Mouse (Mus musculus) kidney, postnatal 0 days (tissue): ENCODE measurements around the gene Muc13. TPM values are rescaled to one million over a fixed set of nuclear protein-coding genes. Genes with fewer than 3 reads are reported as not detected.

Experiments used
- ATAC-seq: fragments of 200-750 bp; cut with Nextera tagmentation; replicated peaks from 2 replicates; pipeline ENCODE4 v1.8.0; 2017; ENCODE audit warnings: low read depth, moderate number of reproducible peaks, moderate TSS enrichment, moderate library complexity; ENCODE audit not compliant: low FRiP score
- DNase-seq: peaks from one replicate; pipeline ENCODE4 v3.0.0-alpha.2; 2016; ENCODE audit warnings: low spot score
- H3K27ac ChIP-seq: fragments of 300-500 bp; sonication (generic); 2 replicates; pipeline ENCODE4 v1.5.1; 2014; ENCODE audit warnings: mild to moderate bottlenecking
- H3K27me3 ChIP-seq: fragments of 300-500 bp; sonication (generic); 2 replicates; pipeline ENCODE4 v1.6.1; 2014; ENCODE audit warnings: low read length, mixed read lengths; ENCODE audit not compliant: insufficient read depth
- H3K36me3 ChIP-seq: fragments of 300-500 bp; sonication (generic); 2 replicates; pipeline ENCODE4 v1.6.1; 2014; ENCODE audit warnings: low read length, mixed read lengths; ENCODE audit not compliant: insufficient read depth
- H3K4me1 ChIP-seq: fragments of 300-500 bp; sonication (generic); replicated peaks from 2 replicates; pipeline ENCODE4 v1.6.1; 2014; ENCODE audit warnings: antibody characterized with exemption, low read length, mixed read lengths; ENCODE audit not compliant: insufficient read depth
- H3K4me2 ChIP-seq: fragments of 300-500 bp; sonication (generic); 2 replicates; pipeline ENCODE4 v1.6.1; 2014; ENCODE audit warnings: mild to moderate bottlenecking, low read length, moderate library complexity, mixed read lengths
- H3K4me3 ChIP-seq: fragments of 300-500 bp; sonication (generic); replicated peaks from 2 replicates; pipeline ENCODE4 v1.5.1; 2014; ENCODE audit warnings: low read depth, low read length
- H3K9ac ChIP-seq: fragments of 300-500 bp; sonication (generic); 2 replicates; pipeline ENCODE4 v1.6.1; 2014; ENCODE audit warnings: low read depth, low read length
- H3K9me3 ChIP-seq: fragments of 300-500 bp; sonication (generic); replicated peaks from 2 replicates; pipeline ENCODE4 v1.6.1; 2016; ENCODE audit warnings: low read length, inconsistent platforms, mixed read lengths
- CTCF ChIP-seq: IDR thresholded peaks from 2 replicates; pipeline ENCODE4 v1.5.1; 2016; ENCODE audit warnings: antibody characterized with exemption, low read depth, mild to moderate bottlenecking, moderate library complexity
- WGBS: fragments of 180-500 bp; shearing (Covaris S2); extraction: QIAGEN DNeasy Blood & Tissue Kit; methylation state at CpG from one replicate; pipeline ENCODE4 v1.1.7; 2014; 5-methylcytosine and 5-hydroxymethylcytosine counted together
- polyA plus RNA-seq: library from polyadenylated mRNA; unstranded; fragments of >200 nt; fragmentation: Nextera tagmentation; extraction: Ambion mirVana; gene quantifications from 2 replicates; pipeline ENCODE4 v1.2.1, GENCODE M21; 2015

Gene Muc13
- polyA plus RNA-seq, 1 experiment from 2014 or later = not detected

DNA sequence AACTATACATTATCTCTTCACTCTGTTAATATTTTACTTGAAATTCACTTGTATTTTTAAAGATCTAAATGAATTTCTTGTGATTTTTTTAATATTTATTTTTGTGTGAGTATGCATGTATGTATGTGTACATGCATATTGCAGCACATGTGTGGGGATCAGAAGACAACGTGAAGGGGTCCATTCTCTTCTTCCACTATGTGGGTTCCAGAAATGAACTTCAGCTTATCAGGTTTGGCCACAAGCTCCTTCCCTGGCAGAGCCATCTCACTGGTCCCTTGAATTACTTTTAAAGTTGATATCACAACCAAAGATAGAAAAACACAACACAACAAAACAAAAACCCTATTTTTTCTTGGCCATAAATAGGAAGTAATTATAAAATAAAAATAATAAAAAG lies 9.3 kb upstream of the Muc13 start:
- WGBS = 68% methylated on average over 1 of the region's 1 CpGs
- no peaks in the 10 kb centered on the region for H3K4me1 ChIP-seq
- H3K27me3 ChIP-seq = no peaks in the 10 kb centered on the region
- no peak overlapping the region for H3K4me3 ChIP-seq
- no peaks in the 10 kb centered on the region for H3K9me3 ChIP-seq
- no peak overlapping the region for H3K27ac ChIP-seq
- no peak overlapping the region for H3K9ac ChIP-seq
- ATAC-seq (no peak), DNase-seq (no peak)
- H3K36me3 ChIP-seq = no peaks in the 10 kb centered on the region
- no peak for TF ChIP-seq CTCF
- no peak overlapping the region for H3K4me2 ChIP-seq

DNA sequence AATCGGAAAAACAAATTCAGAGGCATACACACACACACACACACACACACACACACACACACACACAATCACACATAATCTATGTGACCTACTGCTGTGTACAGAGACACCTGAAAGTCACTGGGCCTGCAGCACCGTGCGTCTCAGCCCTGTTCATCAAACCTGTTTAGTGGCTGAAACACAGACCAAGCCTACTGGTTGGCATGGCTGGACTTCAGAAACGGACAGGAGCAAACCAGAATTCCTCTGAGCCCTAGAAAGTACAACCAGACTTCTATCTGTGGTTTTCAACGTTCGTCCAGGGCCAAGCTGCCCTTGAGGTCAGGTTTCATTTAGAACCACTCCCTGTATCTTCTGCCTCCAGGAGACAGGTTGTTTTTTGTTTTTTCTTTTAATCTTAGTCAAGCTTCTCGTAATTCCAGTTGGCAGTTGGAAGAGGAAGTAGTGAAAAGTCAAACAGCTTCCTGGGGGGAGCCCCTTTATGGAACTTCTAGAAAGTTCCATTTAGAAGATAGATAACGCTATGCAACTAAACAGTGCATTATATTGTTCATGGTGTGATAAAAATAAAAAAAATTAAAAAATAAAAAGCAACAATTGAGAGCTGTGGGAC lies 8.6 kb upstream of the Muc13 start:
- DNase-seq (no peak), ATAC-seq (no peak)
- Histone ChIP-seq H3K27me3 (no peaks in the 10 kb centered on the region), H3K4me2 (no peak overlapping the region), H3K9me3 (no peaks in the 10 kb centered on the region), H3K4me1 (no peaks in the 10 kb centered on the region), H3K9ac (no peak overlapping the region), H3K27ac (no peak overlapping the region), H3K36me3 (no peaks in the 10 kb centered on the region), H3K4me3 (no peak overlapping the region)
- TF ChIP-seq CTCF = no peak
- WGBS = 52% methylated on average over 8 of the region's 8 CpGs

DNA sequence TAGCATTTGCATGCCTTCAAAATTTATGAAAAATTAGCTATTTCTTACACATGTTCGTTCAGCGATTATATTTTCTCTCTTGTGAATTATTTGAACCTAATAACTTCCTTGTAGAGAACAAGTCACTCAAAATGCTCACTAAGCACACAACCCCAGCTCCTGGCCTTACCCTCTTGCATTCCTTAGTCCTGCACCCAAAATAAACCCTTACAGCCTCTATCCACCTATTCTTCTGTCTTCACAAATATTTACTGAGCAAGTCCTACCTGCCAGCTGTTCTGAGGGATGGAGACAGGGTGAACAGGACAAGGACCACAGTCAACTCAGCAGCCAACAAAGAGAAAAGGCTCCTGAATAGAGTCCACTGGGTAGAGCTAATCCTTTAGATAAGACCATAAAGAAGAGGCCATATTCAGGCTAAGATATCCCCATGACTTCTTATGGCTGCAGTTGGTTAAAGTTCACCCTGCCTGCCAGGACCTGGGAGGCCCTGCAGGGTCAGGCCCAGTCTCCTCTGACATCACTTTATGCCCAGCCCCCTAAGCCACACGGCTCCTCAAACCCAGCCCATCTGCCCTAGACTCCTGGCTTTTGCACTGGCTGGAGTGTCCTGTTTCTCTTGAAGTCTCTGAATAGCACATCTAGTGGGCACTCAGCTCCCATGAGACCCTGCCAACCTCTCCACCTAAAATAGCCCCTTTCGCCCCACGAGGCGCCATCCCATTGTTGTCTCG lies 7.0 kb upstream of the Muc13 start:
- no peak for ATAC-seq
- WGBS = 75% methylated on average over 7 of the region's 7 CpGs

DNA sequence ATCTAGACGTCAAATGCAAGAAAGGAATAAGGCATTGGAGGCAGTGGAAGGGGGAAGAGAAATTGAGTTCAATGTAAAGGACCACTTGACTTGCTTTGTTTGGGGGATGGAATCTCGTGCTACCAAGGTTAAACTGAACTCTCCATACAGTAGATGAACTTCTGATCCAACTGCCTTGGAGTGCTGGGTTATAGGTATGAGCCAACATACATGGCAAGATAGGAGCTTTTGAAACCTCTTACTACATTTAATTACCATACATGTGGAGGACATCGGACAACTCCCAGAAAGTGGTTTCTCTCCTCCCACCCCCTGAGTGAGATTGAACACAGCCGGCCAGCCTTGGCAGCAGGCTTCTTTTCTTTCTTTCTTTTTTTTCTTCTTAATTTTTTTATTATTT lies 1.3 kb downstream of the Muc13 start:
- no peak for TF ChIP-seq CTCF
- H3K27ac ChIP-seq = no peak overlapping the region
- H3K9ac ChIP-seq = no peak overlapping the region
- no peaks in the 10 kb centered on the region for H3K9me3 ChIP-seq
- no peak overlapping the region for H3K4me3 ChIP-seq
- H3K36me3 ChIP-seq = no peaks in the 10 kb centered on the region
- ATAC-seq (no peak), DNase-seq (no peak)
- WGBS = 70% methylated on average over 4 of the region's 4 CpGs
- no peaks in the 10 kb centered on the region for H3K27me3 ChIP-seq
- H3K4me2 ChIP-seq = no peak overlapping the region
- no peaks in the 10 kb centered on the region for H3K4me1 ChIP-seq

More for the DNA sequence above, 7.0 kb upstream of the Muc13 start:
- Histone ChIP-seq H3K9me3 (no peaks in the 10 kb centered on the region), H3K4me3 (no peak overlapping the region), H3K4me1 (no peaks in the 10 kb centered on the region), H3K9ac (no peak overlapping the region), H3K4me2 (no peak overlapping the region), H3K36me3 (no peaks in the 10 kb centered on the region), H3K27ac (no peak overlapping the region), H3K27me3 (no peaks in the 10 kb centered on the region)
- DNase-seq = no peak
- no peak for TF ChIP-seq CTCF

DNA sequence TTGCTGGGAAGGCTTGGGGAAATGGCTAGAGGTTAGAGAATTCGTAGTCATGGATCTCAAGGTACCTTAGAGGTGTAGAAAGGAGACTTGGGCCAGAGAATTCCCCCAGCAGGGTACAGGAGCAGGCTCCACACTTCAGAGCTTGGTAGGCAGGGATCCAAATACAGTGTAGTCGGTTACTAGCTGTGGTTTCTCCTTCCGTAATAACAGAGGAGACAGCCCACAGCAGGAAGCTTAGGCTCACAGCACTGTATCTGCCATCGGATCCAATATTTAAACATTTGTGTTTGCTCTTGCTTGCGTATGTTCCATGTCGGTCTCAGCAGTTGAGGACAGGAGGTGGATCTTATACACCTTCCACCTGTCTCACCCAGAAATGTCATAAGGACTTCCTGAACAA lies 2.0 kb downstream of the Muc13 start:
- no peak for TF ChIP-seq CTCF
- DNase-seq (no peak), ATAC-seq (no peak)
- no peaks in the 10 kb centered on the region for H3K4me1 ChIP-seq
- no peaks in the 10 kb centered on the region for H3K36me3 ChIP-seq
- no peak overlapping the region for H3K4me3 ChIP-seq
- 87% methylated on average over 6 of the region's 6 CpGs for WGBS
- no peak overlapping the region for H3K27ac ChIP-seq
- no peaks in the 10 kb centered on the region for H3K9me3 ChIP-seq
- no peak overlapping the region for H3K9ac ChIP-seq
- no peak overlapping the region for H3K4me2 ChIP-seq
- no peaks in the 10 kb centered on the region for H3K27me3 ChIP-seq

DNA sequence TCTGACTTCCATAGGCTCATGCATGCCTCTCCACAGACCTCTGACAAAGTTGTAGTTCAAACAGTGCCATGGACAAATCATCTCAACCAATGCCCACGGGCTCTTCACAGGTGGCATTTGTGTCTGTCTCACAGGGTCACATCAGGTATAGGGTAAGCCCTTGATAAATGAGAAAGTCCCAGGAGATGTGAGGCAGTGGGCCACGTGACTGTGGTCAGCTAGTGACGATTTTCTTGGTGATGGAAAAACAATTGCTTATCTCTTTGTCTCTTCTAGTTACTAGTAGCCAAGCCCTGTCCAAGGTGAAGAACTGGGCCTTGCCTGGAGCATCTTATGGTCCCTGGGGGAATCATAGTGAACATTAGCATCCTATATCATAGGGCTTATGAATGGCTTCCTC lies 2.9 kb downstream of the Muc13 start:
- H3K4me2 ChIP-seq = no peak overlapping the region
- H3K4me3 ChIP-seq = no peak overlapping the region
- no peaks in the 10 kb centered on the region for H3K9me3 ChIP-seq
- H3K4me1 ChIP-seq = no peaks in the 10 kb centered on the region
- H3K9ac ChIP-seq = no peak overlapping the region
- DNase-seq (no peak), ATAC-seq (no peak)
- TF ChIP-seq CTCF = no peak
- WGBS = 86% methylated on average over 3 of the region's 3 CpGs
- no peak overlapping the region for H3K27ac ChIP-seq
- H3K36me3 ChIP-seq = no peaks in the 10 kb centered on the region
- H3K27me3 ChIP-seq = no peaks in the 10 kb centered on the region

DNA sequence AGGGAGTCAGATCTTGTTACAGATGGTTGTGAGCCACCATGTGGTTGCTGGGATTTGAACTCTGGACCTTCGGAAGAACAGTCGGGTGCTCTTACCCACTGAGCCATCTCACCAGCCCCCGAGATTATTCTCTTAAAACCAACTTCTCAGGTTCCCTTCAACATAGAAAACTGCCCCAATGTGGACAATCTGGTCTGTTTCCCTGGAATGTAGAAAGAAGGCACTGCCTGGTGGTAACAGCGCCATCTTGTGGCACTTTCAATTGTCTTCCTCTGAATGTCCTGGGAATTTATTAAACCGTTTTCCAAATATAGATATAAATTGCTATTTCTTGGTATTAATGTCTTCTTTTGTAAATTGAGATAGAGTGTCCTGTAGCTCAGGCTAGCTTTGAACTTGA lies 4.0 kb downstream of the Muc13 start:
- no peak for ATAC-seq
- Histone ChIP-seq H3K4me2 (no peak overlapping the region), H3K36me3 (no peaks in the 10 kb centered on the region), H3K4me3 (no peak overlapping the region), H3K9ac (no peak overlapping the region), H3K27ac (no peak overlapping the region), H3K27me3 (no peaks in the 10 kb centered on the region), H3K4me1 (no peaks in the 10 kb centered on the region), H3K9me3 (no peaks in the 10 kb centered on the region)
- TF ChIP-seq CTCF = peak; percentile 87
- 40% methylated on average over 5 of the region's 5 CpGs for WGBS
- peak; percentile 81 for DNase-seq
